Mouse (Mus musculus): ENCODE results near the gene Dpf1. TPM values are rescaled to one million over a fixed set of nuclear protein-coding genes. Genes with fewer than 3 reads are reported as not detected.
A peak's percentile ranks its signal among the peaks of the same experiment; 100 is the strongest.

The Dpf1 gene
- not detected in 2 replicates for total RNA-seq (2017)

DNA sequence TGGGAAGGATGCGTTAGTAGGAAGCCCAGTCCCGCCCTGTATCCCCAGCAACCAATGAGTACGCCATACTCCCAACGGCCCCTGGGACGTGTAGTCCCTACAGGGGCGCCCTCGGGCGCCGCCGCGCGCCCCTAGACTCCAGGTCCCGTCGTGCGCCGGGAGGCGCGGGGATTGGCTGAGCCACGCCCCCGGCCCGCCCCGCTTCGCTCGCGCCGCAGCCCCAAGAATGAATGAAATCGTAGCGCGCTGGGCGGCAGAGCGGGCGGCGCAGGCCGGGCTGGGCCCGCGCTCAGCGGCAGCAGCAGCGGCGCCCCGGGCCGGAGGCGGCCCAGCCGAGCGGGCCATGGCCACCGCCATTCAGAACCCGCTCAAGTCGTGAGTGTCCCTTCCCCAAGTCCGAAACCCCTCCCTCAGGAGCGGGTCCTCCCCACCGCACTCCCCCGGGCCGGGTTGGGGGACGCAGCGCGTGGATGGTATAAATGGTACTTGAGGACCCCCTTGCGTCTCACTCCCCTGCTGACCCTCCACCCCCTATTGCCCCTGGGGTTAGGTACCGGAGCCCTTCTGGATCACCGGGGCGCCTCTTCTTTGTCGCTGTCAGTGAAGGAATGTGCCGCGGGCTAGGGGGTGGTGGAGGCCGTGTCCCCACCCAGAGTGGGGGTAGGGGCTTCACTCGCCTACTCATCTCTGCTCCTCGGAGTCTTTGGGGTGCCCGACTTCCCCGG, at the start of gene Dpf1:
Gene Dpf1, plus strand, starts transcription at position 214 of the 725 bp plus-strand sequence.
- ATAC-seq (ENCODE audit: extremely low read depth, insufficient number of reproducible peaks, low FRiP score, poor library complexity, severe bottlenecking) = no peak

GRCm38 (mm10) chr7:29255875-29256274, 47.9 kb upstream of the Dpf1 start:
- ATAC-seq (ENCODE audit: extremely low read depth, insufficient number of reproducible peaks, low FRiP score, poor library complexity, severe bottlenecking) = no peak

DNA sequence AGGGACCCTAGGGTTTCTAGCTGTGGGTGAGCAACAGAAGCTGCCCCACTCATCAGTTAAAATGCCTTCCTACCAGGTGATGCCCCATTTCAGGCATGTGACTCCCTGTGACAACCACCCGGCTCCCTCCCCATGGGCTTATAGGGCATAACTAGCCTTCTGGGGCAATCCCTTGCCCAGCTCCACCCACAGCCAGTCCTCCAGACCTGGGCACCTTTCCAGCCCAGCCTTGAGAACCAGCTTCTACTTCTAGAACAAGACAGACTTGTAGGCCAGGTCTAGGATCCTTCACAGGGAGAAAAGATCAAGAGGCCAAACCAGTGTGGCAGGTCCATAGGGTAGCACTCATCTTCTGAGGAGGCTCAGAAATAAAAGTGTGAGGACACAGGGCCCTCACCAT, 46.4 kb upstream of the Dpf1 start:
- ATAC-seq (ENCODE audit: extremely low read depth, insufficient number of reproducible peaks, low FRiP score, poor library complexity, severe bottlenecking) = no peak

DNA sequence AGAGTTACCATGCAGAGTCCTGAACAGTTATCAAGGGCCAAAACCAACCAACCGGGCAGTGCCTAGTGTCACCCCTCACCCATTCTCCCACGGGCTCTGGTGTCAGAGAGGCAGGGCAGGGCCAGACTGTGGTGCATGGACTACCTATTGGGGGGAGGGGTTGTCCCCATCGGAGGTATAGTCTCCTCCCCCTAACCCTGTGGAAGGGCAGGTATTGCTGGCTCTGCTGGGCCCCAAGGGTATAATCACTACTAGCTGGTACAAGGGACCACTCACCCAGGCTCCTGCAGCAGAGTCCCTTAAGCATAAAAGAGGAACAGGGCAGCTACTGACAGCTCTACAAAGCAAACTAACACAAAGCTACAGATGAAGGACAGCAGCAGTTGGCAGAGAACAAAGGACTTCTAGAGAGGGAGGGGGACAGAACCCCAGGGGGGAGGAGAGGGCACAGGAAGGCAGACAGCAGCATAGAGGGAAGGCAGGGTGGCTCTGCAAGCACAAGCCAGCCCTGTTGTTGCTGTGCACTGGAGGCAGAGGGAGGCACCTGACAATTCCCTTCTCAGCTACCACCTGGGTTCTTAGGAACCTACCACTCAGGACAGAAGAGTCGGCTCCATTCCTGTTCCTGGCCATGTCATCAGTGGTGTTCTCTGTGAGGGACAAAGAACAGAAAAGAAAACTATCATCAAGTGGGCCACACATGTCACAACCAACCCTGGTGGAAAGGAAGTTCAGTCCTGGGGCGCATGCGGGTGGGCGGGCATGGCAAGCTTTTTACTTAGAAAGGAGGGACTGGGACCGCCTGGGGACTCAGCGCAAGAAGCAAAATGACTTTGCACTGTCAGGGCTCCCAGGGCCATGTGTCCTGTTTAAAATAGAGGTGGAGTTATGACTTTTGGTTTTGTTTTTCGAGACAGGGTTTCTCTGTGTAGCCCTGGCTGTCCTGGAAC, 43.7 kb upstream of the Dpf1 start:
- ATAC-seq (ENCODE audit: extremely low read depth, insufficient number of reproducible peaks, low FRiP score, poor library complexity, severe bottlenecking) = no peak

DNA sequence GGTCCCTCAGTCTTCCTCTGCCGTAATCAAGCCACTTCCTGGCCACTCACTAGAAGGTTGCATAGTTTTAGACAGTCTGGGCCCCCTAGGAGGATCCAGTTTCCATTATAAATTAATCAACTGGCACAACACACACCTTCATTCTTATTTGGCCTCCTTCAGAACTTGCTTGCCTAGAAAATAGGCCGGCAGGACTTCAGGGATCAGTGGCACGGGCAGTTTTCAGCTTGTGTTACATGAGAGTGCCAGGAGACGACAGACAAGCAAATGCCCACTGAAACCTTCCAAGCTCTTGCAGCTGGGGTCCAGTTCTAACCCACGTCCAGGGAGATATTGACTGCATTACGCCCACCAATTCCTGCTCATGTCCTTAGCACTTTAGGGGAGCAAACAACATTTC, 41.6 kb upstream of the Dpf1 start:
- ATAC-seq (ENCODE audit: extremely low read depth, insufficient number of reproducible peaks, low FRiP score, poor library complexity, severe bottlenecking) = no peak

DNA sequence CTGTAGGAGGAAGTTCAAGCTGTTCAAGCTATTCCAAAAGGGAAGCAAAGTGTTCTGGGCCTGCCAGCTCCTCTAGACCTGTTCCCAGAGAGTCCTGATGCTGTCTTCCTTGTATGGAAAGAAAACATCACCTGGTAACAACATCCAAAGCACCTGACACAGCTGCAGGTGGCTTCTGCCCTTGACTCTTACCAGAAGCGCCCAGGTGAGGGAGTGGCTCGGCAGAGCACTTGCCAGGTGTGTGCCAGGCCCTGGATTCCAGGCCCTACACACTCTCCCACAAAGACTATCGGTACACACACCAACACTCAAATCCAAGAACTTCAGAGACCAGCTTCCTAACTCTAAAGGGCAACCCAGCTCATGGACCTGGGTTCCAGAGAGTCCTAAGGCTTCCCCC, 39.9 kb upstream of the Dpf1 start:
- ATAC-seq (ENCODE audit: extremely low read depth, insufficient number of reproducible peaks, low FRiP score, poor library complexity, severe bottlenecking) = no peak

GRCm38 (mm10) chr7:29265636-29266035, 38.1 kb upstream of the Dpf1 start:
- ATAC-seq (ENCODE audit: extremely low read depth, insufficient number of reproducible peaks, low FRiP score, poor library complexity, severe bottlenecking) = no peak

DNA sequence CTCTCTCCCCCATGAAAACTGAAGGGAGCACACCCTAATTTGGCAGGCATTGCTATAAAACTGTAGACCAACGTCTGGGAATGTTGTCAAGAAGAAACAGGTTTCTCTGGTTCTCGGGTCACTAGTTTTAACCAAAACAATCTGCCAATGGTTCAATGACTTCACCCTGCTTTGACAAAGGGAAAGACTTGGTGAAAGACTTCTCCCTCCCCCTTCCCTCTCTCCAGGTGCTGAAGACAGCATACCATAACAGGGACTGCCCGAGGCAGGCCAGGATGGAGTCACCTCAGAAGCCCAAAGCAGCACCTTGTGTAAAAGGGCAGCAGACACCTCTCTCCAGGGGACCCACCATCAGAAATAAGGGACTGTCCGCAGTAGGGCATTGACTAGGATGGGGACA, 36.8 kb upstream of the Dpf1 start:
- ATAC-seq (ENCODE audit: extremely low read depth, insufficient number of reproducible peaks, low FRiP score, poor library complexity, severe bottlenecking) = no peak

DNA sequence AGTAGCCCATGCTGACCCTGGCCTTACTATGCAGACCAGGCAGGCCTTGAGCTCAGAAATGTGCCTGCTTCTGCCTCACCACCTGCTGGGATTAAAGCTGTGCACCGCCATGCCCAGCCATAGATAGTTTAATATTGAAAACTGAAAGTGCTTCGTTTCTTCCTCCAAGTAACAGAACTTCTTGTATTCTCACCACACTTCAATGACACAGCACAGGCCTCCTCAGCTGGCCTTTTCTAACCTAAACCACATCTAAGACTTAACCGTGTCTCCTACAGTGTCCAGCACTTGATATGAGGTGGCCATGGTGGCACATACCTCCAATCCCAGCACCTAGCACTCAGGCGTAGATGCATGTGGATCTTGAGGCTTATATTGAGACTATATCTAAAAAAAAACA, 33.3 kb upstream of the Dpf1 start:
- ATAC-seq (ENCODE audit: extremely low read depth, insufficient number of reproducible peaks, low FRiP score, poor library complexity, severe bottlenecking) = no peak

- ATAC-seq (ENCODE audit: extremely low read depth, insufficient number of reproducible peaks, low FRiP score, poor library complexity, severe bottlenecking) = 0 out of 2 replicates have a peak, but pooled peaks have one; percentile 9
These were observed 31.9 kb upstream of the Dpf1 start for GRCm38 (mm10) chr7:29271687-29272465.

DNA sequence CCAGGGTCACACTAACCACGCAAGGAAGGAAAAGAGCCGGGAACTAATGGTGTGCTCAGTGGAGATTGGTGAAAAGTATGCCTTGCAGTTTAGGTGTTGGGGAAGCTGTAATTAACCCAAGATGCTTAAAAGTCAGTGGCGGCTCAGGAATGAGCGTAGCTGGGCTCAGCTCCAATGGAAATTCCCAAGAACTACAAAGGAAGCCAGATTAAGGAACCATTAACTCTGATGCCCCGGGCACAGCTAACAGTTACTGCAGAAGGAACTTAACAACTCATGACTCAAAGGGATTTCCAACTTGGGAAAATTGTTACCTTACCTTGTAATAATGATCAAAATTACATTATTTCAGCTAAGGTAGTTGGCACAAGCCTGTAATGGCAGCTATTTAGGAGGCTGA, 27.0 kb upstream of the Dpf1 start:
- no peak for ATAC-seq (ENCODE audit: extremely low read depth, insufficient number of reproducible peaks, low FRiP score, poor library complexity, severe bottlenecking)

GRCm38 (mm10) chr7:29277510-29277909, 26.2 kb upstream of the Dpf1 start:
- no peak for ATAC-seq (ENCODE audit: extremely low read depth, insufficient number of reproducible peaks, low FRiP score, poor library complexity, severe bottlenecking)

GRCm38 (mm10) chr7:29279261-29279660, 24.5 kb upstream of the Dpf1 start:
- no peak for ATAC-seq (ENCODE audit: extremely low read depth, insufficient number of reproducible peaks, low FRiP score, poor library complexity, severe bottlenecking)

GRCm38 (mm10) chr7:29279924-29280323, 23.8 kb upstream of the Dpf1 start:
- no peak for ATAC-seq (ENCODE audit: extremely low read depth, insufficient number of reproducible peaks, low FRiP score, poor library complexity, severe bottlenecking)

GRCm38 (mm10) chr7:29280801-29281200, 22.9 kb upstream of the Dpf1 start:
- no peak for ATAC-seq (ENCODE audit: extremely low read depth, insufficient number of reproducible peaks, low FRiP score, poor library complexity, severe bottlenecking)

DNA sequence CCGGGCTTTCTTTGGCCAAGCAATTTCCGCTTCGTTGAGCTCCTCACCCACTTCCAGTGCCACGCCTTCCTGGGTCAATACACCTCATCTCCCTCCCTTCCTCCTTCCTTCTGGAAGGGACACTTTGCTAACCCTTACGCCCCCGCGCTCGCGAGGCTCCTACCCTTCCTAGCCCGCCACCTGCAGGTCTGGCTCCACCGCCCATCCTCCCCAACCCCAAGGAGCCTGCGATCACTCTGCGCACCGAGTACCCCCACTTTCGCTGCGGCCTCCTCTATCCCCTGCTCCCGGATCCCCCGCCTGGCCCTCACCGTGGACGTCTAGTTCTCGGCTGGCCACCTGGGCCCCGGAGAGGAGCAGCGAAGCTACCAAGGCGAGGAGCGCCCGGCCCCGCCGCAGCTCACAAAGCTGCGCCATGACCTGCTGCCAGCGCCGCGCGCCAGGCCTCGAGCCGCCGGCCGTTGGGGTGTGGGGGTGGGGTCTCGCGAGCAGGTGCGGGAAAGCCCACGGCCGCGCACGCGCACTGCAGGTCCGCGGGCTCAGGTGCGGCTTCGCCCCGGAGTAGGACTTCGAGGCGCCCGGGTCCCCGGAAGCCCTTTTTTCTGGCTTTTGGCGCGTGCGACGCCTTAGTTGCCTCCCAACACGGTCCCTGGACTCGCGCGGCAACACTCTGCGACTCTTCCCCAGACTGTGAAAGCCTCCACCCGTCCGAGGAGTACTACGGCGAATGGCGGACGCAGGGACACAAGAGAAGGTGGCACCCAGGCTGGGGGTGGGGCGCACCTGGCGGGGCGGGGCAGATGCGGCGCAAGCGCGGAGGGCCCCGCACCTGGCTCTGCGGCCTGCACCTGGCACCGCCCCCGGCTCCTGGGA, 22.3 kb upstream of the Dpf1 start, which contains the start of gene Spint2:
Gene Spint2, minus strand, starts transcription at position 712 of the 873 bp plus-strand sequence.
- ATAC-seq (ENCODE audit: extremely low read depth, insufficient number of reproducible peaks, low FRiP score, poor library complexity, severe bottlenecking) = peak; percentile 34; the same call in 1 of the 2 replicates

DNA sequence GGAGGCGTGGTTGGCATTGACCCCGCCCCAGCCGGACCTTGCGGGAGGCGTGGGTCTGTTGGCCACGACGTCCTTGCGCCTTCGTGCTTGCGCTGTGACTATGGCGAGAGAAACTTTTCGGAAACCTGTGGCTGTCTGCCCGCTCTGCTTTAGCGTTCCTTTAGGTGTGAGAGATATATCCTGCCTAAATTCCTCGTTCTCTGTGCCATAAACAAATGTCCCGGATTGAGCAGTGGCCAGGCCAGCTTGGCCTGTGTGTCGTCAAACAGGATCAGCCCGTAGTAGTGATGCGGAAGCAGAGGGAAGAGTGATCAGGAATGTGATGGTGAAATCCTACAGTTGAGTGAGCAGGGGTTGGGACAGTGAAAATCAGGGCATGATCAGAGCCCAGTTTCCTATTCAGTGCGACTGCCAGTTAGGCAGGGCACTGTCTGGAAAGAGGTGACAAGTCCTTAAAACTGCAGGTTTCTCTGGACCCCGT, 21.6 kb upstream of the Dpf1 start:
- ATAC-seq (ENCODE audit: extremely low read depth, insufficient number of reproducible peaks, low FRiP score, poor library complexity, severe bottlenecking) = no peak

DNA sequence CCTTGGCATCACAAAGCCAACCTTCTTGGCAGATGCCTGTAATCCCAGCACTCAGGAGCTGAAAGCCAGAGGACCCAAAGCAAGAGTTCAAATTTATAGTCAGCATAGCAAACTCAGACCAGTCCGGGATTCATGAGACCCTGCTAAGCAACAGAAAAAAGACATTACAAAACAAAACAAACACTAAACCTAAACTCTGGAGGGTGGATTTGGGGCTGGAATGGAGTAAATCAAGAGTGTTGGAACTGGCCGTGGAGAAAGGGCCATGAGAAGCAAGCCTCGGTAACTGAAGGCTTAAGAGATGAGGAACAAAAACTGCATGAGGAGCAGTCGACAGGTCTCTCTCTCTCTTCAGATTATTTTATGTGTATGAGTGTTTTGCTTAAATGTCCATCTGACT, 19.9 kb upstream of the Dpf1 start:
- ATAC-seq (ENCODE audit: extremely low read depth, insufficient number of reproducible peaks, low FRiP score, poor library complexity, severe bottlenecking) = no peak
